Mouse (Mus musculus) limb, embryonic 14.5 days (tissue): ENCODE measurements at regions not wholly inside any gene's neighbourhood (a gene's known extent, or its start where the extent isn't known, plus 50 kb on each side); places are given as distances from the start of the nearest gene placed in this dataset.

Experiments
- ATAC-seq: fragments of 200-750 bp; cut with Nextera tagmentation; 2 replicates; pipeline ENCODE4 v1.8.0; 2017; ENCODE audit warnings: low read depth, moderate number of reproducible peaks, moderate TSS enrichment; ENCODE audit not compliant: low FRiP score
- DNase-seq: peaks from one replicate; pipeline ENCODE4 v3.0.0-alpha.2; 2015; ENCODE audit warnings: low spot score
- H3K27ac ChIP-seq: fragments of 300-500 bp; sonication (generic); replicated peaks from 2 replicates; pipeline ENCODE4 v1.5.1; 2014; ENCODE audit warnings: low read depth, mild to moderate bottlenecking, low read length, moderate library complexity, mixed read lengths
- H3K27me3 ChIP-seq: fragments of 300-500 bp; sonication (generic); 2 replicates; pipeline ENCODE4 v1.6.1; 2014; ENCODE audit warnings: low read length, mixed read lengths; ENCODE audit not compliant: control insufficient read depth, insufficient read depth
- H3K36me3 ChIP-seq: fragments of 300-500 bp; sonication (generic); 2 replicates; pipeline ENCODE4 v1.6.1; 2014; ENCODE audit warnings: mild to moderate bottlenecking, low read length, moderate library complexity, mixed read lengths; ENCODE audit not compliant: control insufficient read depth, insufficient read depth
- H3K4me1 ChIP-seq: fragments of 300-500 bp; sonication (generic); 2 replicates; pipeline ENCODE4 v1.6.1; 2014; ENCODE audit warnings: antibody characterized with exemption, low read length, mixed read lengths; ENCODE audit not compliant: control insufficient read depth, insufficient read depth
- H3K4me2 ChIP-seq: fragments of 300-500 bp; sonication (generic); replicated peaks from 2 replicates; pipeline ENCODE4 v1.6.1; 2014; ENCODE audit warnings: low read depth, mild to moderate bottlenecking, low read length, moderate library complexity; ENCODE audit not compliant: severe bottlenecking
- H3K4me3 ChIP-seq: fragments of 300-500 bp; sonication (generic); replicated peaks from 2 replicates; pipeline ENCODE4 v1.5.1; 2014; ENCODE audit warnings: low read length
- H3K9ac ChIP-seq: fragments of 300-500 bp; sonication (generic); 2 replicates; pipeline ENCODE4 v1.6.1; 2014; ENCODE audit warnings: mild to moderate bottlenecking, low read depth, low read length, moderate library complexity; ENCODE audit not compliant: severe bottlenecking
- H3K9me3 ChIP-seq: fragments of 300-500 bp; sonication (generic); 2 replicates; pipeline ENCODE4 v1.6.1; 2016; ENCODE audit warnings: low read length; ENCODE audit not compliant: control insufficient read depth
- POLR2A ChIP-seq: fragments of 200-500 bp; IDR thresholded peaks from 2 replicates; pipeline ENCODE4 v1.8.0; 2012; ENCODE audit warnings: inconsistent platforms, mild to moderate bottlenecking, moderate library complexity, borderline replicate concordance; ENCODE audit not compliant: insufficient read depth, insufficient read length; ENCODE audit errors: extremely low read depth
- WGBS: fragments of 180-500 bp; shearing (Covaris S2); extraction: QIAGEN DNeasy Blood & Tissue Kit; methylation state at CpG from one replicate; pipeline ENCODE4 v1.1.7; 2014; 5-methylcytosine and 5-hydroxymethylcytosine counted together

- Histone ChIP-seq H3K27ac (no peak overlapping the region), H3K36me3 (no peaks in the 10 kb centered on the region), H3K9ac (no peak overlapping the region), H3K4me1 (peaks cover 18% of the 10 kb centered on the region), H3K4me3 (no peak overlapping the region), H3K9me3 (no peaks in the 10 kb centered on the region), H3K27me3 (0 out of 2 replicates have a peak, but pooled peaks cover 4% of the 10 kb centered on the region), H3K4me2 (no peak overlapping the region)
- ATAC-seq (no peak), DNase-seq (no peak)
- whole genome bisulfite sequencing, result 78% methylated on average over 9 of the region's 9 CpGs
- no peak for TF ChIP-seq POLR2A
Measured at GRCm38 (mm10) chr11:84597572-84598295, 72.4 kb upstream of the Lhx1 start.

DNA sequence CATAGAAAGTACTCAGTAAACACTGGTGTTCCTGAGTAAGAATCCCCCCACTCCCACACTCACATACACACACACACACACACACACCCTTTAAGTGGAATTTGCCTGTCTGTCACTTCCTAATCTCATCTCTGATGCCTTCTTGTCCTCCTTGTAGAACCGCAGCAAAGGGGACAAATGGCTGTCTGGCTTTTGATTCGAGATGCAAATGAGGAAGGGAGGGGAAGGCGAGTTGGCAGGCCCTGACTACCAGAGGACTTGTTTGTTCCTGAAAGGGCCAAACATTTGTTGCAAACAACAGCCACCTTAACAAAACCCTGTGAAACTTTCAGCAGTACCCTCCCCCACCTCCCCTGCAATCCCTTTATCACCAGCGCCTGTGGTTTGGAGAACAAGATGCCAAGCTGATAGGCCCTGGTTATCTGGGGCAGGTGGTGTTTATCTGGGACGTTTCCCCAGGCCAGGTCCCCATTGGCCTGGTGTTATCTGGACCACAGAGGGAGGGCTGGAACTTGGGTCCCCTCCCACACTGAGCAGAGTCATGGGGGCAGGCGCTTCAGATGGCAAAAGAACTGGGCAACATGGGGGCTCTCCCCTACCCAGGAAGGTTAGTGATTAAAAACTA, 67.5 kb upstream of the Lhx1 start:
- 34% methylated on average over 6 of the region's 6 CpGs for WGBS
- ATAC-seq, result no peak
- Histone ChIP-seq H3K9me3 (no peaks in the 10 kb centered on the region), H3K4me1 (peaks cover 8% of the 10 kb centered on the region; the same call in 1 of the 2 replicates), H3K4me2 (no peak overlapping the region), H3K4me3 (no peak overlapping the region), H3K27ac (no peak overlapping the region), H3K9ac (no peak overlapping the region), H3K27me3 (no peaks in the 10 kb centered on the region), H3K36me3 (no peaks in the 10 kb centered on the region)
- no peak for TF ChIP-seq POLR2A
- no peak for DNase-seq

DNA sequence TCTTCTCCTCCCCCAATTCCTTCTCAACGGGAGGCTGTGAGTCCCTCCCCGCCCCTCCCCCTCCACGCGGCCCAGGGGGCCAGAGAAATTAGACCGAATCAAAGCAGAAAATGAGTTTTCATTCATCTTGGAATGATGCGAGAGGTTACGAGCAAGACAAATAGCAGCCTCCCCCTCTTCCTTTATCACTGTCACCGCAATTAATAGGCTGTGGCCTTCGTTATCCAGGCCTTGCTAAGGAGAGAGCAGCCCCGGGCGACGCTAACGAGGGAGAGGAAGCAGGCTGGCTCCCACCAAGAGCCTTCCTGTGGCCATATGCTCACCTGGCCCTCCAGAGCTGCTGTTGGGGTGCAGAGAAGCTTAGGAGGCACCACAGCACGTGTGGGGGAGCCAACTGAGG, 61.8 kb upstream of the Lhx1 start:
- no peak overlapping the region for H3K9ac ChIP-seq
- no peaks in the 10 kb centered on the region for H3K4me1 ChIP-seq
- H3K4me3 ChIP-seq, result no peak overlapping the region
- no peaks in the 10 kb centered on the region for H3K9me3 ChIP-seq
- H3K36me3 ChIP-seq, result no peaks in the 10 kb centered on the region
- no peak overlapping the region for H3K27ac ChIP-seq
- 12% methylated on average over 10 of the region's 14 CpGs for WGBS
- no peak overlapping the region for H3K4me2 ChIP-seq
- no peak for DNase-seq
- no peak for ATAC-seq
- no peak for TF ChIP-seq POLR2A
- no peaks in the 10 kb centered on the region for H3K27me3 ChIP-seq

DNA sequence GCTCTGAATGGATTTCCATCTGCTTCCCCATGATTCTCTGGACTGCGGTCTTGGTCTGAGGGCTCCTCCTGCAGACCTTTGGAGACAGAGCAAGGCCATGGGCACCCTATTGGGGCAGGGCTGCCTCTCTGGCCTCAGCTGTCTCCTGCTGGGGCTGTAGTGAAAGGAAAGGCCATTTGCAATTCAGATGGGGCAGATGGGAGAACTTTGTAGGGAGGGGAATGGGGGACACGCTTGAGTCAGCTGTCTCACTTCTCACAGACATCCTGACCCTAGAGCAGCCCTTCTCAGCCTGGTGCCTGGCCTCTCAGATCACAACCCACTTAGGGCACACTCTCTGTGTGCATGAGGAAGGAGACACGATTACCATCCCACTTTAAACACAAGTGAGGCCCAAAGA, 60.3 kb upstream of the Lhx1 start:
- ATAC-seq (no peak), DNase-seq (no peak)

GRCm38 (mm10) chr11:84578805-84579541, 53.6 kb upstream of the Lhx1 start:
- no peak for TF ChIP-seq POLR2A
- ATAC-seq, result no peak
- Histone ChIP-seq H3K27ac (no peak overlapping the region), H3K4me3 (no peak overlapping the region), H3K4me1 (no peaks in the 10 kb centered on the region), H3K9me3 (no peaks in the 10 kb centered on the region), H3K36me3 (no peaks in the 10 kb centered on the region), H3K27me3 (no peaks in the 10 kb centered on the region), H3K4me2 (no peak overlapping the region), H3K9ac (no peak overlapping the region)
- 70% methylated on average over 17 of the region's 17 CpGs for WGBS
- DNase-seq, result no peak

More for the DNA sequence above, 60.3 kb upstream of the Lhx1 start:
- no peaks in the 10 kb centered on the region for H3K27me3 ChIP-seq
- no peak for TF ChIP-seq POLR2A
- H3K4me2 ChIP-seq, result no peak overlapping the region
- H3K4me3 ChIP-seq, result no peak overlapping the region
- no peaks in the 10 kb centered on the region for H3K9me3 ChIP-seq
- WGBS, result 40% methylated on average over 3 of the region's 3 CpGs
- H3K9ac ChIP-seq, result no peak overlapping the region
- H3K27ac ChIP-seq, result no peak overlapping the region
- H3K4me1 ChIP-seq, result no peaks in the 10 kb centered on the region
- no peaks in the 10 kb centered on the region for H3K36me3 ChIP-seq
